Mouse (Mus musculus) liver, embryonic 14.5 days (tissue): Measurements from ENCODE around the gene Lcp1. TPM values are rescaled to one million over a fixed set of nuclear protein-coding genes. Genes with fewer than 3 reads are reported as not detected.

Experiments
- ATAC-seq: fragments of 200-750 bp; cut with Nextera tagmentation; 2 replicates; pipeline ENCODE4 v1.8.0; 2017; ENCODE audit warnings: moderate number of reproducible peaks, mild to moderate bottlenecking, moderate library complexity; ENCODE audit not compliant: insufficient read depth
- DNase-seq, 3 experiments: peaks; one replicate each; pipeline ENCODE4 v3.0.0-alpha.2; 2012 to 2013; ENCODE audit warnings: low read depth in 3 of 3, low spot score in 3 of 3
- H3K27ac ChIP-seq: fragments of 300-500 bp; sonication (generic); 2 replicates; pipeline ENCODE4 v1.5.1; 2014; ENCODE audit warnings: moderate library complexity, mild to moderate bottlenecking, control low read depth, inconsistent platforms
- H3K27me3 ChIP-seq: fragments of 300-500 bp; sonication (generic); 2 replicates; pipeline ENCODE4 v1.6.1; 2014; ENCODE audit warnings: mild to moderate bottlenecking, low read length, moderate library complexity; ENCODE audit not compliant: control insufficient read depth, insufficient read depth
- H3K36me3 ChIP-seq: fragments of 300-500 bp; sonication (generic); replicated peaks from 2 replicates; pipeline ENCODE4 v1.6.1; 2014; ENCODE audit warnings: low read depth; ENCODE audit not compliant: control insufficient read depth, insufficient read depth
- H3K4me1 ChIP-seq, 2 experiments: fragments of 200-500 bp in 1 of 2; fragments of 300-500 bp in 1 of 2; sonication (generic) in 1 of 2; replicated peaks; 2 replicates each; pipeline ENCODE4 v1.6.1; 2012 to 2014; ENCODE audit warnings: antibody characterized with exemption in 1 of 2, inconsistent platforms in 1 of 2, low read length in 1 of 2; ENCODE audit not compliant: control insufficient read depth in 2 of 2, insufficient read depth in 2 of 2
- H3K4me2 ChIP-seq: fragments of 300-500 bp; sonication (generic); 2 replicates; pipeline ENCODE4 v1.6.1; 2014; ENCODE audit warnings: low read depth, mild to moderate bottlenecking, control low read depth, moderate library complexity
- H3K4me3 ChIP-seq, 2 experiments: fragments of 200-500 bp in 1 of 2; fragments of 300-500 bp in 1 of 2; sonication (generic) in 1 of 2; 2 replicates each; pipeline ENCODE4 v1.5.1; 2012 to 2014; ENCODE audit warnings: low read depth in 2 of 2, low read length in 2 of 2, mild to moderate bottlenecking in 2 of 2, control low read depth in 1 of 2, inconsistent platforms in 1 of 2, moderate library complexity in 1 of 2; ENCODE audit not compliant: insufficient read depth in 1 of 2
- H3K9ac ChIP-seq: fragments of 300-500 bp; sonication (generic); replicated peaks from 2 replicates; pipeline ENCODE4 v1.6.1; 2014; ENCODE audit warnings: mild to moderate bottlenecking, control low read depth, moderate library complexity
- H3K9me3 ChIP-seq: fragments of 300-500 bp; sonication (generic); 2 replicates; pipeline ENCODE4 v1.6.1; 2016; ENCODE audit warnings: low read length, mixed read lengths; ENCODE audit not compliant: control insufficient read depth
- CTCF ChIP-seq: IDR thresholded peaks from 2 replicates; pipeline ENCODE4 v1.5.1; 2016; ENCODE audit warnings: antibody characterized with exemption, low read depth, control low read depth
- EP300 ChIP-seq: IDR thresholded peaks from 2 replicates; pipeline ENCODE4 v1.6.1; 2016; ENCODE audit warnings: antibody characterized with exemption, low read depth
- WGBS: fragments of 180-500 bp; shearing (Covaris S2); extraction: QIAGEN DNeasy Blood & Tissue Kit; methylation state at CpG from one replicate; pipeline ENCODE4 v1.1.7; 2014; ENCODE audit not compliant: insufficient replicate concordance; 5-methylcytosine and 5-hydroxymethylcytosine counted together
- polyA plus RNA-seq, 2 experiments: library from polyadenylated mRNA; depleted of rRNA in 1 of 2; stranded (reverse) in 1 of 2; unstranded in 1 of 2; fragments of >200 nt; fragmentation: Nextera tagmentation in 1 of 2; extraction: Ambion mirVana in 1 of 2; gene quantifications; 2 replicates each; pipeline versions ENCODE4 v1.2.1 to v1.2.3; 2012 to 2014

The Lcp1 gene
- polyA plus RNA-seq, 2 experiments = 10.4 to 35.8 TPM

- Histone ChIP-seq H3K9me3 (no peaks in the 10 kb centered on the region), H3K9ac (no peak overlapping the region), H3K27me3 (no peaks in the 10 kb centered on the region), H3K36me3 (no peaks in the 10 kb centered on the region), H3K4me1 (no peaks in the 10 kb centered on the region), H3K4me2 (no peak overlapping the region), H3K27ac (no peak overlapping the region), H3K4me3 (no peak overlapping the region)
- WGBS = 64% methylated on average over 6 of the region's 6 CpGs
- no peak for TF ChIP-seq EP300
- no peak for TF ChIP-seq CTCF
- ATAC-seq (no peak), DNase-seq (no peak)
These were observed 77.8 kb downstream of the Lcp1 start for GRCm38 (mm10) chr14:75208572-75209151.

GRCm38 (mm10) chr14:75213752-75214151 is 82.9 kb downstream of the Lcp1 start:
- Histone ChIP-seq H3K9me3 (no peaks in the 10 kb centered on the region), H3K9ac (no peak overlapping the region), H3K4me1 (no peaks in the 10 kb centered on the region), H3K27ac (no peak overlapping the region), H3K36me3 (no peaks in the 10 kb centered on the region), H3K27me3 (no peaks in the 10 kb centered on the region), H3K4me2 (no peak overlapping the region), H3K4me3 (no peak overlapping the region)
- ATAC-seq (no peak), DNase-seq (no peak)
- WGBS = 82% methylated on average over 11 of the region's 11 CpGs
- no peak for TF ChIP-seq EP300
- no peak for TF ChIP-seq CTCF

- Histone ChIP-seq H3K27me3 (no peaks in the 10 kb centered on the region), H3K36me3 (no peaks in the 10 kb centered on the region), H3K27ac (no peak overlapping the region), H3K4me3 (no peak overlapping the region), H3K4me2 (no peak overlapping the region), H3K9ac (no peak overlapping the region), H3K4me1 (peaks cover 0 to 7% of the 10 kb centered on the region in 2 experiments; a peak in 2 of 4 replicates), H3K9me3 (no peaks in the 10 kb centered on the region)
- WGBS = 76% methylated on average over 2 of the region's 2 CpGs
- DNase-seq (no peak), ATAC-seq (no peak)
- TF ChIP-seq EP300 = no peak
- TF ChIP-seq CTCF = no peak
These were observed 87.9 kb downstream of the Lcp1 start for GRCm38 (mm10) chr14:75218843-75219242.

- Histone ChIP-seq H3K27ac (no peak overlapping the region), H3K4me1 (peaks cover 0 to 7% of the 10 kb centered on the region in 2 experiments; a peak in 2 of 4 replicates), H3K9ac (no peak overlapping the region), H3K4me2 (no peak overlapping the region), H3K27me3 (no peaks in the 10 kb centered on the region), H3K36me3 (no peaks in the 10 kb centered on the region), H3K4me3 (no peak overlapping the region), H3K9me3 (no peaks in the 10 kb centered on the region)
- no peak for ATAC-seq
- TF ChIP-seq CTCF = no peak
- no peak for TF ChIP-seq EP300
- 44% methylated on average over 5 of the region's 5 CpGs for WGBS
- DNase-seq = no peak
These were observed 88.5 kb downstream of the Lcp1 start for GRCm38 (mm10) chr14:75219250-75219913.

- TF ChIP-seq CTCF (no peak), EP300 (no peak)
- DNase-seq = no peak
- no peak overlapping the region for H3K27ac ChIP-seq
- ATAC-seq = no peak
- H3K27me3 ChIP-seq = no peaks in the 10 kb centered on the region
- 59% methylated on average over 6 of the region's 6 CpGs for WGBS
- H3K9me3 ChIP-seq = no peaks in the 10 kb centered on the region
- no peak overlapping the region for H3K9ac ChIP-seq
- H3K4me1 ChIP-seq = peaks cover 0 to 7% of the 10 kb centered on the region in 2 experiments; a peak in 2 of 4 replicates
- no peak overlapping the region for H3K4me2 ChIP-seq
- no peaks in the 10 kb centered on the region for H3K36me3 ChIP-seq
- H3K4me3 ChIP-seq = no peak overlapping the region
These were observed 91.5 kb downstream of the Lcp1 start for GRCm38 (mm10) chr14:75222386-75222785.
